Mouse (Mus musculus): ENCODE data around the gene Eml2. TPM values are rescaled to one million over a fixed set of nuclear protein-coding genes. Genes with fewer than 3 reads are reported as not detected.

Eml2 gene
- polyA plus RNA-seq, 1 experiment: 17.2 TPM

DNA sequence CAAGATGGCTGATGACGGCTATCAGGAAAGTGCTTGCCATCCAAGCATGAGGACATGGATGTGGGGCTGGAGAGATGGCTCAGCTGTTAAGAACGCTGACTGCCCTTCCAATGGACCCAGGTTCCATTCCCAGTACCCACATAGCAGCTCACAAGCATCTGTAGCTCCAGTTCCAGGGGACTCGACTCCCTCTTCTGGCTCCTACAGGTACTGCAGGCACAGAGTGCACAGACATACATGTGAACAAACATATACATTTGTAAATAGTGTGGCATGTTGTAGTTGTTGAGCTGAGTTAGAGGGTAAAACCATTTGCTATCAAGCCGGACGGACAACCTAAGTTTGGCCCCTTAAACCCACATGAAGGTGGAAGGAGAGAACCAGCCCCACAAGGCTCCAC lies 33.8 kb downstream of the Eml2 start:
- no peak overlapping the region for H3K27ac ChIP-seq (ENCODE audit: insufficient read depth, low read depth, low read length)
- WGBS: 94% methylated on average over 5 of the region's 5 CpGs
- H3K4me1 ChIP-seq (ENCODE audit: control insufficient read depth, insufficient read depth, insufficient read length, low read length): peaks cover 13% of the 10 kb centered on the region
- TF ChIP-seq POLR2A (IDR thresholded peaks at IDR 0.05; ENCODE audit: low read depth, low read length) (no peak), CTCF (IDR thresholded peaks at IDR 0.05; ENCODE audit: extremely low read depth, insufficient read length, insufficient replicate concordance, low read depth, low read length) (0 out of 2 replicates have a peak, but pooled peaks have one; percentile 20)
- no peaks in the 10 kb centered on the region; the same call in 1 of the 2 replicates for H3K36me3 ChIP-seq (ENCODE audit: control insufficient read depth, insufficient read depth, low read length)
- peaks cover 10% of the 10 kb centered on the region for H3K27me3 ChIP-seq (ENCODE audit: control insufficient read depth, insufficient read depth, low read length)
- H3K4me3 ChIP-seq (ENCODE audit: low read depth, low read length): no peak overlapping the region

DNA sequence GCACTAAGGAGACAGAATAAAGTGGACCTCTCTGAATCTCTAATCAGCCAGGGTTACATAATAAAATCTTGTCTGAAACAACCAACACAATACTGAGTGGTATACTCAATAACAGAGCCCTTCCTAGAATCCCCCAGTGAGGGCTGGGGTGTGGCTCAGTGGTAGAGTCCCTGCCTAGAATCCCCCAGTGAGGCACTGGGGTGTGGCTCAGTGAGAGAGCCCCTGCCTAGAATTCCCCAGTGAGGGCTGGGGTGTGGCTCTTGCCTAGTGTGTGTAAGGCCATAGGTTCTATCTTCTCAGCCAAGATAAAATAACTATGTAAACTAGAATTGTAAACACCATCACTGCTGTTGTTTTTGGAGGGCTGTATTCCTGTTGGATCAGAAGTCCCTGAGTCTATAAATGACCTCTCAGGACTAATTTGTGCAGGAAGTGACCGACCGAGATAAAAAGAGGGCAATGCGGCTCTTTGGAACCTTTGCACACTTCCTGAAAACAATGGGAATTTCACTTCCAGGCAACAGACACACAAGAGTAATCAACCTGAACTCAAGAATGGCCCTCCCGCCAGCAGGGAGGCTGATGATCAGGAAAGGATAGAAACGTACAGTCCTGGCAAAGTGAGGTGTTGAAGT lies 34.9 kb downstream of the Eml2 start:
- Histone ChIP-seq H3K36me3 (ENCODE audit: control insufficient read depth, insufficient read depth, low read length) (no peaks in the 10 kb centered on the region), H3K4me1 (ENCODE audit: control insufficient read depth, insufficient read depth, insufficient read length, low read length) (peaks cover 13% of the 10 kb centered on the region), H3K27ac (ENCODE audit: insufficient read depth, low read depth, low read length) (0 out of 2 replicates have a peak overlapping the region, but pooled peaks have one; percentile 8), H3K27me3 (ENCODE audit: control insufficient read depth, insufficient read depth, low read length) (peaks cover 16% of the 10 kb centered on the region), H3K4me3 (ENCODE audit: low read depth, low read length) (no peak overlapping the region)
- 43% methylated on average over 5 of the region's 5 CpGs for WGBS
- TF ChIP-seq POLR2A (IDR thresholded peaks at IDR 0.05; ENCODE audit: low read depth, low read length): no peak
- no peak for TF ChIP-seq CTCF (IDR thresholded peaks at IDR 0.05; ENCODE audit: extremely low read depth, insufficient read length, insufficient replicate concordance, low read depth, low read length)

DNA sequence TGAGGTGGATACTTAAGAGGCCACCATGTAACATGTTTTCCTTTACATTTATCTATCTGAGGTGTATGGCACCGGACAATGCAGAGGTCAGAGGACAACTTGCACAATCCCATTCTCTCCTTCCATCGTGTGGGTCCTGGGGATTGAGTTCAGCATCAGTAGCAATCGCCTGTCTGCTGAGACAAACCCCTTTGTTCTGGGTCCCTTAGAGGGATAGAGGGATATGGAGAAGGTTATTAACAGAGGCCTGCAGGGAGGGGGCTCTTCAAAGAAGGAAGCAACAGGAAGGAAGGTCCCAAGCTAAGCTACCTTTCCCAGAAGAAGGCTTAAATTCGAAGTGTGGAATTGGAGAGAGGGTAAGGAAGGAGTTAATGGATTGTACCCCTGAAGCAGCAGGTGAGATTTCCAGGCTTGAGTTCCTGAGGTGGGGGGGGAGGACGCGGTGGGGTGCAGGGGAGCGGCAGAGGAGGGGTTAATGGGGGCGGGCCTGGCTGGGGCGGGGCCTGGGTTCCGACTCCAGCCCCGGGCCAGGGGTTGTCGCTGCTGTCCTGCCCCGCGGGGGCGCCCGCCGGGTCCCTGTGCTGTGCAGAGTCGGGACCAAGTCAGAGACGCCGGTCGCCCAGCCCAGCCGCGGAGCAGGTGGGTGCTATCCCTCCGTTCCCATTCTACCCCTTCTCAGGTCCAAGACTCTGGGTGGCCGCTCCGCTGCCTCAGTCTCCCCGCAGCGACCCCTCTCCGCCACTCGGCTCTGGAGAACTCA lies 36.0 kb downstream of the Eml2 start, which contains the start of gene Gpr4:
TSS of gene Gpr4 (plus strand) at position 543 of the 760 bp plus-strand sequence.
- WGBS: 3% methylated on average over 30 of the region's 30 CpGs

DNA sequence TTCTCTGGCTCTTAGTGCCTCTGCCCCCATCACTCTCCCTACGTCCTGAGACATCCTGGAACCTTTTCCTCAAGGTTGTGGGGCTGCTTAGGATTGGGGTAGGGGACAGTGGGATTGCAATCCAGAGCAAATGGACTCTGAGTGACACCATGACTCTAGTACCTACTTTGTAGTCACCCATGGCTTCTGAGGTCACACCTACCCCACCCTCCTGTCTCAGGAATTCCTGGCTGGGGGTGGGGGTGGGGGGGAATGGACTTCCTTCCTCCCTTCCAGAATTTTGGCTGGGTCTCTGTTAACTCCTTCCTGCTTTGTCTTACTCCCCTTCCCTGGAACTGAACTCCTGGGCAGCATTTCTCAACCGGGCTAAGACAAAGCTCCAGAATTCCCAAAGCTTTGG lies 37.2 kb downstream of the Eml2 start:
- peak overlapping the region; percentile 26; the same call in 1 of the 2 replicates for H3K4me3 ChIP-seq (ENCODE audit: low read depth, low read length)
- no peak overlapping the region for H3K27ac ChIP-seq (ENCODE audit: insufficient read depth, low read depth, low read length)
- no peaks in the 10 kb centered on the region for H3K36me3 ChIP-seq (ENCODE audit: control insufficient read depth, insufficient read depth, low read length)
- WGBS: 88% methylated on average over 2 of the region's 2 CpGs
- peaks cover 11% of the 10 kb centered on the region for H3K4me1 ChIP-seq (ENCODE audit: control insufficient read depth, insufficient read depth, insufficient read length, low read length)
- peaks cover 23% of the 10 kb centered on the region for H3K27me3 ChIP-seq (ENCODE audit: control insufficient read depth, insufficient read depth, low read length)
- no peak for TF ChIP-seq CTCF (IDR thresholded peaks at IDR 0.05; ENCODE audit: extremely low read depth, insufficient read length, insufficient replicate concordance, low read depth, low read length)
- no peak for TF ChIP-seq POLR2A (IDR thresholded peaks at IDR 0.05; ENCODE audit: low read depth, low read length)

More for the DNA sequence above, 36.0 kb downstream of the Eml2 start, which contains the start of gene Gpr4:
- H3K4me1 ChIP-seq (ENCODE audit: control insufficient read depth, insufficient read depth, insufficient read length, low read length): peaks cover 13% of the 10 kb centered on the region
- H3K27ac ChIP-seq (ENCODE audit: insufficient read depth, low read depth, low read length): no peak within 1 kb of the TSS
- peaks cover 18% of the 10 kb centered on the region for H3K27me3 ChIP-seq (ENCODE audit: control insufficient read depth, insufficient read depth, low read length)
- no peak for TF ChIP-seq POLR2A (IDR thresholded peaks at IDR 0.05; ENCODE audit: low read depth, low read length)
- TF ChIP-seq CTCF (IDR thresholded peaks at IDR 0.05; ENCODE audit: extremely low read depth, insufficient read length, insufficient replicate concordance, low read depth, low read length): no peak
- peak within 1 kb of the TSS; percentile 64 for H3K4me3 ChIP-seq (ENCODE audit: low read depth, low read length)
- H3K36me3 ChIP-seq (ENCODE audit: control insufficient read depth, insufficient read depth, low read length): no peaks in the 10 kb centered on the region

DNA sequence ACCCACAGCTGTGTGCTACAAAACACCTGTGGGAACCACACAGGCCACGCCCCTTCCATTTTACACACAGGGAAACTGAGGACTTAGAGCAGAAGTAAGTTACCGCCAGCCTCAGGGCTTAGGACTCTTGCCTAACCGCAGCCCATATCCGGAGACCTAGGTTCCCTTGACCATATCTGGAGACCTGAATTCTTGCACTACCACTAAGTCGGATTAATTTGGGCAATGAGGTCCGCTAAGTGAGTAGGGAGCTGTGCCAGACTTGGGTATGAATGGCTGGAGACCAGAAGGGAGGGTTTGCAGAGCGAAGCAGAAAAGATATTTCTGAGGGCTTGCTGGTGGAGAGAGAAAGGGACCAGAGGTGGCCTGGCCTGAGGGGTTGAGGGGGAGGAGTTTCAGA lies 38.1 kb downstream of the Eml2 start:
- H3K4me1 ChIP-seq (ENCODE audit: control insufficient read depth, insufficient read depth, insufficient read length, low read length): peaks cover 11% of the 10 kb centered on the region
- peaks cover 23% of the 10 kb centered on the region for H3K27me3 ChIP-seq (ENCODE audit: control insufficient read depth, insufficient read depth, low read length)
- WGBS: 57% methylated on average over 7 of the region's 7 CpGs
- no peaks in the 10 kb centered on the region for H3K36me3 ChIP-seq (ENCODE audit: control insufficient read depth, insufficient read depth, low read length)
- H3K27ac ChIP-seq (ENCODE audit: insufficient read depth, low read depth, low read length): no peak overlapping the region; the same call in 1 of the 2 replicates
- H3K4me3 ChIP-seq (ENCODE audit: low read depth, low read length): no peak overlapping the region
- TF ChIP-seq CTCF (IDR thresholded peaks at IDR 0.05; ENCODE audit: extremely low read depth, insufficient read length, insufficient replicate concordance, low read depth, low read length) (no peak), POLR2A (IDR thresholded peaks at IDR 0.05; ENCODE audit: low read depth, low read length) (no peak)

DNA sequence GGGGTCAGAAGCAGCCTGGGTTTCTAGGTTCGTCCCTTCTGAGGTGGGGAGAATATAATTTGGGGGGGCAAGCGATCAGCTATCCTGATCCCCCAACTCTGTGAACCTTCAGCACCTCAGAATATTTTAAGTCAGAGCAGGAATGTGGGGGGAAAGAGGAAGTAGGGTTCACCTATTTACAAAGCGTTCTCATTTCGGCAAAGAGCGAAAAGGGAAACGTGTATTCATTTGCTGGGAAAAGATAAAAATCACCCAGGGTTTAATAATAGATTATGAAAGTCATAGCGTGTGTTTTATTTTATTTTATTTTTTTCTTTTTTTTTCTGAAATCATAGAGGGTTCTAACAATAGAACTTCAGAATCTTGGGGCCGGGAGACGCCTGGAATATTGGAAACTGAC lies 38.7 kb downstream of the Eml2 start:
- peaks cover 11% of the 10 kb centered on the region for H3K4me1 ChIP-seq (ENCODE audit: control insufficient read depth, insufficient read depth, insufficient read length, low read length)
- no peak overlapping the region for H3K27ac ChIP-seq (ENCODE audit: insufficient read depth, low read depth, low read length)
- no peak overlapping the region for H3K4me3 ChIP-seq (ENCODE audit: low read depth, low read length)
- H3K27me3 ChIP-seq (ENCODE audit: control insufficient read depth, insufficient read depth, low read length): peaks cover 23% of the 10 kb centered on the region
- 53% methylated on average over 9 of the region's 9 CpGs for WGBS
- TF ChIP-seq POLR2A (IDR thresholded peaks at IDR 0.05; ENCODE audit: low read depth, low read length) (no peak), CTCF (IDR thresholded peaks at IDR 0.05; ENCODE audit: extremely low read depth, insufficient read length, insufficient replicate concordance, low read depth, low read length) (no peak)
- no peaks in the 10 kb centered on the region for H3K36me3 ChIP-seq (ENCODE audit: control insufficient read depth, insufficient read depth, low read length)

DNA sequence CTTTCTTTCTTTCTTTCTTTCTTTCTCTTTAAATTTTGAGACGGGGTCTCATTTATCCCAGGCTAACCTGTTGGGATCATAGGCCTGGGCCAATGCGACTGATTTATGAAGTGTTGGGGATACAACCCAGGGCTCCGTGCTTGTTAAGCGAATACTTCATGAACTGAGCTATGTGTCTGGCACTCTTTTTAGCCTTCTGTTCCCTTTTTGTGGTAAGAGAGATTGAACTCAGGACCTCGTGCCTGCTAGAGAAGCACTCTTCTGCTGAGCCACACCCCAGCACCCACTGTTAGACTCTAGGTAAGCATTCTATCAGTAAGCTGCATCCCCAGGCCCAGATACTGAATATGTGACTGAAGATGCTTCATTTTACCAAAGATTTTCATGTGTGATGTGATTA lies 41.3 kb downstream of the Eml2 start:
- no peaks in the 10 kb centered on the region for H3K36me3 ChIP-seq (ENCODE audit: control insufficient read depth, insufficient read depth, low read length)
- H3K27me3 ChIP-seq (ENCODE audit: control insufficient read depth, insufficient read depth, low read length): peaks cover 19% of the 10 kb centered on the region
- no peak overlapping the region for H3K27ac ChIP-seq (ENCODE audit: insufficient read depth, low read depth, low read length)
- no peak overlapping the region for H3K4me3 ChIP-seq (ENCODE audit: low read depth, low read length)
- 60% methylated on average over 5 of the region's 5 CpGs for WGBS
- TF ChIP-seq CTCF (IDR thresholded peaks at IDR 0.05; ENCODE audit: extremely low read depth, insufficient read length, insufficient replicate concordance, low read depth, low read length): no peak
- TF ChIP-seq POLR2A (IDR thresholded peaks at IDR 0.05; ENCODE audit: low read depth, low read length): no peak
- H3K4me1 ChIP-seq (ENCODE audit: control insufficient read depth, insufficient read depth, insufficient read length, low read length): 0 out of 2 replicates have a peak, but pooled peaks cover 4% of the 10 kb centered on the region
